In genomic region chr16:62846498-62847312, GRCm38 (mm10) we compare ENCODE assay signal across 8 mouse cellular contexts. TPM values are rescaled to one million over a fixed set of nuclear protein-coding genes. Genes with fewer than 3 reads are reported as not detected.
DNase-seq lines count a peak whose midpoint lies in the region; ATAC-seq lines count a peak whose summit lies in the region.

Arl13b (minus strand) TSS chr16:62847040.

- peak within 1 kb of the TSS; percentile 96 for H3K4me3 ChIP-seq in hindbrain, embryonic 14.5 days (replicated peaks; ENCODE audit: low read length)

- under 1% methylated on average over 51 of the region's 52 CpGs for WGBS in hindbrain, embryonic 14.5 days

- H3K4me1 ChIP-seq in hindbrain, embryonic 14.5 days (replicated peaks; ENCODE audit: control insufficient read depth, insufficient read depth, low read length): peaks cover 25% of the 10 kb centered on the region

- peak; percentile 100 for ATAC-seq in hindbrain, embryonic 14.5 days (ENCODE audit: low FRiP score)

- H3K27ac ChIP-seq in hindbrain, embryonic 14.5 days: peak within 1 kb of the TSS; percentile 69

- peak within 1 kb of the TSS; percentile 90 for H3K4me2 ChIP-seq in hindbrain, embryonic 14.5 days (replicated peaks)

- no peaks in the 10 kb centered on the region for H3K36me3 ChIP-seq in hindbrain, embryonic 14.5 days (replicated peaks; ENCODE audit: control insufficient read depth, insufficient read depth)

- peak; percentile 98 for DNase-seq in R1 (ENCODE audit: low read depth, low spot score)
- DNase-seq in cerebellum, postnatal 25 days: peak; percentile 88 to 92
- peak; percentile 68 to 85 for DNase-seq in frontal cortex, postnatal 25 days (ENCODE audit: low spot score in 2 of 2)
- peak; percentile 97 for DNase-seq in hindbrain, embryonic 14.5 days (ENCODE audit: low spot score)
- DNase-seq in layer of hippocampus, postnatal 36 days: peak; percentile 89 to 95
- peak; percentile 98 for DNase-seq in lung, postnatal 36 days
- DNase-seq in retina, postnatal 1 day: peak; percentile 99
- DNase-seq in urinary bladder, adult 18-20 months (ENCODE audit: low spot score in 2 of 2): peak; percentile 80 to 91

- no peaks in the 10 kb centered on the region for H3K9me3 ChIP-seq in hindbrain, embryonic 14.5 days (ENCODE audit: control insufficient read depth, low read length)

- H3K9ac ChIP-seq in hindbrain, embryonic 14.5 days: peak within 1 kb of the TSS; percentile 88

- H3K27me3 ChIP-seq in hindbrain, embryonic 14.5 days (ENCODE audit: control insufficient read depth, insufficient read depth, low read length): no peaks in the 10 kb centered on the region

RNA-seq across cellular contexts. Expression of gene Arl13b, which starts in this region (rescaled TPM):
- polyA plus RNA-seq in hindbrain, embryonic 14.5 days (2014; fragmentation: Nextera tagmentation; extraction: Ambion mirVana): 16.0 and 17.9 TPM in 2 replicates
- 10 to 100 TPM in 1 of 2 experiments, 1 to 10 TPM in 1; 9.0 to 13.4 TPM for total RNA-seq in layer of hippocampus, postnatal 36 days (2021)

Comparison
In these comparisons a context has a peak if more than half of its experiments do, and no peak if none do; other contexts are left out.
1. Peak in every context shown above with its lines: DNase-seq, ATAC-seq, H3K4me3 ChIP-seq and H3K27ac ChIP-seq.